Mouse (Mus musculus) midbrain, embryonic 12.5 days (tissue): ENCODE measurements at regions not wholly inside any gene's neighbourhood (a gene's known extent, or its start where the extent isn't known, plus 50 kb on each side); places are given as distances from the start of the nearest gene placed in this dataset.

Experiments used
- ATAC-seq: fragments of 200-750 bp; cut with Nextera tagmentation; 2 replicates; pipeline ENCODE4 v1.8.0; 2017; ENCODE audit warnings: low read depth, moderate TSS enrichment, moderate library complexity; ENCODE audit not compliant: low FRiP score
- H3K27ac ChIP-seq: fragments of 300-500 bp; sonication (generic); replicated peaks from 2 replicates; pipeline ENCODE4 v1.5.1; 2016; ENCODE audit warnings: mild to moderate bottlenecking
- H3K27me3 ChIP-seq: fragments of 300-500 bp; sonication (generic); 2 replicates; pipeline ENCODE4 v1.6.1; 2016; ENCODE audit warnings: mild to moderate bottlenecking
- H3K36me3 ChIP-seq: fragments of 300-500 bp; sonication (generic); 2 replicates; pipeline ENCODE4 v1.6.1; 2016
- H3K4me1 ChIP-seq: fragments of 300-500 bp; sonication (generic); 2 replicates; pipeline ENCODE4 v1.6.1; 2016
- H3K4me2 ChIP-seq: fragments of 300-500 bp; sonication (generic); replicated peaks from 2 replicates; pipeline ENCODE4 v1.6.1; 2016; ENCODE audit warnings: mild to moderate bottlenecking, moderate library complexity
- H3K4me3 ChIP-seq: fragments of 300-500 bp; sonication (generic); 2 replicates; pipeline ENCODE4 v1.5.1; 2016; ENCODE audit warnings: mild to moderate bottlenecking
- H3K9ac ChIP-seq: fragments of 300-500 bp; sonication (generic); replicated peaks from 2 replicates; pipeline ENCODE4 v1.6.1; 2016; ENCODE audit warnings: mild to moderate bottlenecking, moderate library complexity
- H3K9me3 ChIP-seq: fragments of 300-500 bp; sonication (generic); 2 replicates; pipeline ENCODE4 v1.6.1; 2016; ENCODE audit warnings: mild to moderate bottlenecking
- WGBS: fragments of 180-500 bp; shearing (Covaris S2); methylation state at CpG from one replicate; pipeline ENCODE4 v1.1.7; 2016; 5-methylcytosine and 5-hydroxymethylcytosine counted together

DNA sequence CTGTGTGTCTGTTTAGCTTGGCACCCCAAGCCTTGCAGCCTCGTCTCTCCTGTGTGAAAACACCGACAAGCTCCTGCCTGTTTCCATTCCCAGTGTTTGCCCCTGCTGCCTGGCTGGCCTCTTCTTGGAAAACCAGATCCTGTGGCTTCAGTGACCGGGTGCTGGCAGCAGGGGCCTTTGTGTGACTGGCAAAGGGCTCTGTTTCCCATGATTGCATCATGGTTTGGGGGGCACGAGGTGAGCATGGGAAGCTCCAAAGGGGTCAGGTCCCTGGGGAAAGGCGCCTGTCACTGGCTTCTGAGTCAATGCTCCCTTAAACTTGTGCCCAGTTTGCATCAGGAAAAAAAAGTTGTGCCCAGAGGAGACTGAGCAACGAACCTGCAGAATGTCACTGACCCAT is 175.3 kb downstream of the Gadd45g start:
- H3K4me2 ChIP-seq = no peak overlapping the region
- no peak overlapping the region for H3K27ac ChIP-seq
- H3K9me3 ChIP-seq = no peaks in the 10 kb centered on the region
- H3K9ac ChIP-seq = no peak overlapping the region
- H3K4me3 ChIP-seq = no peak overlapping the region
- ATAC-seq = no peak
- WGBS = 69% methylated on average over 6 of the region's 6 CpGs
- peaks cover 28% of the 10 kb centered on the region for H3K4me1 ChIP-seq
- H3K27me3 ChIP-seq = peaks cover 51% of the 10 kb centered on the region
- no peaks in the 10 kb centered on the region for H3K36me3 ChIP-seq

DNA sequence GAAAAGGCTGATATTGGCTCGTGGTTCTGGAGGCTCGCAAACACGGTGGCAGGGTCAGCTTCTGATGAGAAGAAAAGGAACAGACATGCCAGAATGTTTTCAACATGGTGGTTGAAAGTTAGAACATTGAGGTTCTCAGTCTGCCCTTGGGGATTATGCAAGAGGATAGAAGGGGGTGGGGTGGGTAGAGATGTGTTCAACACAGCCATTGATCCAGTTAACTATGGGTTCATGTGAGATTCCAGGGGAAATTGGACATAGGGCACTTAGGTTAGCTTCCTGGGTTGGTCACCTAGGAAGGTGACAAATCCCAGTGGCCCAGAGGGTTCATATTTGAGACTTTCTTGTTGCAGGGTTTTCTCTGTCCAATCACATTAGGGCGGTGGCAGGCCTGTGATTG is 176.1 kb downstream of the Gadd45g start:
- Histone ChIP-seq H3K4me1 (peaks cover 28% of the 10 kb centered on the region), H3K4me2 (no peak overlapping the region), H3K4me3 (no peak overlapping the region), H3K27me3 (peaks cover 45% of the 10 kb centered on the region), H3K9ac (no peak overlapping the region), H3K36me3 (no peaks in the 10 kb centered on the region), H3K27ac (no peak overlapping the region), H3K9me3 (no peaks in the 10 kb centered on the region)
- WGBS = 89% methylated on average over 4 of the region's 4 CpGs
- no peak for ATAC-seq

GRCm38 (mm10) chr13:52024349-52024748 is 177.9 kb downstream of the Gadd45g start:
- Histone ChIP-seq H3K27me3 (peaks cover 42% of the 10 kb centered on the region), H3K4me1 (peaks cover 28% of the 10 kb centered on the region), H3K9ac (no peak overlapping the region), H3K4me2 (no peak overlapping the region), H3K27ac (0 out of 2 replicates have a peak overlapping the region, but pooled peaks have one; percentile 15), H3K4me3 (no peak overlapping the region), H3K36me3 (no peaks in the 10 kb centered on the region), H3K9me3 (no peaks in the 10 kb centered on the region)
- WGBS = 51% methylated on average over 2 of the region's 2 CpGs
- no peak for ATAC-seq

DNA sequence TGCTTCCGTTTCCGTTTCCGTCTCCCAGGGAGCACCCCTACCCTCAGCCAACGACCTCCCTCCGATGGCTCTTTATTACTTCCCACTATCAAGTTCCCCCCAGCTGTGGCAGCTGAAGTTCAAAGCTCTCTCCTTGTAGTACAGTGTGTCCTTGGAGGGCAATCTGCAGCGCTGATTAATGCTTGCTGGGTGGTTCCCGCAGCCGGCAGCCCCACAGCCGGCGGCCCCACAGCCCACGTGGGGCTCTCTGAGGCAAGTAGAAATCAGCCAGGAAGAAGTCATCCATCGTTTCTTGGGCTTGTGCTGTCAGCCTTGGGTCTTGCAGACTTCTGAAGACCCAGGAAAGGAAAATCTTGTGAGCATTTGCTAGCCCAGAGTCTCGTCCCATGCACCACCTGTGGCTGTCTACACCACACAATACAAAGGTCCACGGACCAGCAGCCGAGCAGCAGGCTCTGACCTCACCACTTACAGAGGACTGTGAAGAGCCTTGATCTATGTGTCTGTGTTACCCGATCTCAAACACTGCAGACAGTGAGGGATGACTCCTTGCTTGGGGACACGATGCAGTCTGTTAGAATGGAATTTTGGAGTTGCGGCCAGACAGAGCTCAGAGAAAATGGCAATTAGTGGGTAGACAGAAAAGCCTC is 178.5 kb downstream of the Gadd45g start:
- ATAC-seq = no peak
- Histone ChIP-seq H3K9me3 (no peaks in the 10 kb centered on the region), H3K4me1 (peaks cover 28% of the 10 kb centered on the region), H3K4me2 (no peak overlapping the region), H3K9ac (no peak overlapping the region), H3K36me3 (no peaks in the 10 kb centered on the region), H3K4me3 (no peak overlapping the region), H3K27me3 (peaks cover 39% of the 10 kb centered on the region), H3K27ac (0 out of 2 replicates have a peak overlapping the region, but pooled peaks have one; percentile 15)
- 54% methylated on average over 18 of the region's 18 CpGs for WGBS

GRCm38 (mm10) chr13:52025482-52025848 is 179.0 kb downstream of the Gadd45g start:
- Histone ChIP-seq H3K4me3 (no peak overlapping the region), H3K36me3 (no peaks in the 10 kb centered on the region), H3K9me3 (no peaks in the 10 kb centered on the region), H3K4me2 (no peak overlapping the region), H3K9ac (no peak overlapping the region), H3K4me1 (peaks cover 28% of the 10 kb centered on the region), H3K27ac (no peak overlapping the region), H3K27me3 (peaks cover 35% of the 10 kb centered on the region)
- no peak for ATAC-seq
- 85% methylated on average over 5 of the region's 5 CpGs for WGBS

DNA sequence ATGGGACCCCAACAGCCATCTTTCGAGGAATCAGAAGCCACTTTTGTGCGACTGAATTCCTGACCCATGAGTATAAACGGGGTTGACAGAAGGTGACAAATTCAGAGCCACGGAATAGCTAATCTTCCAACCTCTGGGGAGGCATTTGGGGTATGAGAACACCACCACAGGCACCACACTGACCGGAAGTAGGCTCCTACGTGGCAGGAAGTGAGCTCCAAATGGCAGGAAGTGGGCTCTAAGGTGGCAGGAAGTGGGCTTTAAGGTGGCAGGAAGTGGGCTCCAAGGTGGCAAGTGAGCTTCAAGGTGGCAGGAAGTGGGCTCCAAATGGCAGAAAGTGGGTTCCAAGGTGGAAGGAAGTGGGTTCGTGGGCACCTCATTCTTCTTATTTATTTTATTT is 179.8 kb downstream of the Gadd45g start:
- no peak overlapping the region for H3K27ac ChIP-seq
- no peak overlapping the region for H3K9ac ChIP-seq
- peaks cover 35% of the 10 kb centered on the region for H3K27me3 ChIP-seq
- 89% methylated on average over 7 of the region's 7 CpGs for WGBS
- H3K4me3 ChIP-seq = no peak overlapping the region
- no peak overlapping the region for H3K4me2 ChIP-seq
- ATAC-seq = no peak
- H3K4me1 ChIP-seq = peaks cover 22% of the 10 kb centered on the region
- no peaks in the 10 kb centered on the region for H3K36me3 ChIP-seq
- no peaks in the 10 kb centered on the region for H3K9me3 ChIP-seq

GRCm38 (mm10) chr13:52029868-52030422 is 183.5 kb downstream of the Gadd45g start:
- no peak overlapping the region for H3K9ac ChIP-seq
- H3K27ac ChIP-seq = no peak overlapping the region
- WGBS = 62% methylated on average over 3 of the region's 3 CpGs
- peaks cover 21% of the 10 kb centered on the region for H3K27me3 ChIP-seq
- no peaks in the 10 kb centered on the region for H3K36me3 ChIP-seq
- no peak overlapping the region for H3K4me2 ChIP-seq
- H3K4me3 ChIP-seq = no peak overlapping the region
- ATAC-seq = no peak
- no peaks in the 10 kb centered on the region for H3K9me3 ChIP-seq
- H3K4me1 ChIP-seq = peaks cover 6% of the 10 kb centered on the region

DNA sequence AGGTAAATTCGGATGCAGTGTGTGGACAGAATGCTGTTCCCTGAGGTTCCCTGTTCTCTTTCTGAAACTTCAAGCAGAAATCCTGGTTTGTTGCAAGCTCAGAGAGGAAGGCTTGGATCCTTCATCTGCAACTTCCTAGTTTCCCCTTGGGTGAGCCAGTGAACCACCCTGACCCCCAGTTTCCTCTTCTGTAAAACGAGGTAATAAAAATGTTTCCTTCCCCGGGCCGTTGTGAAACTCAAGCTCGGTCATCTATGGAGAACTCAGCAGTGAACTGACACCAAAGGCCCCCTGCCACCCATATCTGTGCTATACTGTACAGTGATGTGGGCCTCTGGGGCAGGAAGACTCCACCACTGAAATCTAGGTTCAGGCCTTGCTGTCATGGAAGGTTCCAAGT is 185.0 kb downstream of the Gadd45g start:
- Histone ChIP-seq H3K27me3 (peaks cover 13% of the 10 kb centered on the region), H3K36me3 (no peaks in the 10 kb centered on the region), H3K9ac (no peak overlapping the region), H3K27ac (no peak overlapping the region), H3K4me2 (no peak overlapping the region), H3K4me3 (no peak overlapping the region), H3K9me3 (no peaks in the 10 kb centered on the region), H3K4me1 (peaks cover 3% of the 10 kb centered on the region; the same call in 1 of the 2 replicates)
- ATAC-seq = no peak
- WGBS = 86% methylated on average over 5 of the region's 5 CpGs

DNA sequence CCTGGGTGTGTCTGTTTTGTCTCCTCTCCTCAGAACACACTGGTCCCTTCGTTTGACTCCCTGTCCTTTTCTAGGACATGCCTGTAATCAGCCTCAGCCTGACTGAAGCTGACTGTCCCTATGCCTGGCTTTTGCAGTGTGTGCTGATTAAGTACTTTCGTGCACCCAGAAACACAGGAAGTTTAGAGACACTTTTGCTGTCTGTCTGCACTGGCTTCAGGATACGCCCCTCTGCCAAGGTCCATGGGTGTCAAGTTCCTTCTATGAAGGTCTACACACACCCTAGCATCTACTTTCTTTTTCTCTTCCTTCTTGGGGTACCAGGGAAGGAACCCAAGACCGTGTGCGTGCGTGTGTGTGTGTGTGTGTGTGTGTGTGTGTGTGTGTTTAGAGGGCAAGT is 189.3 kb downstream of the Gadd45g start:
- Histone ChIP-seq H3K27ac (no peak overlapping the region), H3K4me2 (no peak overlapping the region), H3K9me3 (no peaks in the 10 kb centered on the region), H3K4me3 (no peak overlapping the region), H3K9ac (no peak overlapping the region), H3K27me3 (peaks cover 7% of the 10 kb centered on the region), H3K4me1 (peaks cover 9% of the 10 kb centered on the region; the same call in 1 of the 2 replicates), H3K36me3 (no peaks in the 10 kb centered on the region)
- no peak for ATAC-seq
- 83% methylated on average over 6 of the region's 6 CpGs for WGBS

DNA sequence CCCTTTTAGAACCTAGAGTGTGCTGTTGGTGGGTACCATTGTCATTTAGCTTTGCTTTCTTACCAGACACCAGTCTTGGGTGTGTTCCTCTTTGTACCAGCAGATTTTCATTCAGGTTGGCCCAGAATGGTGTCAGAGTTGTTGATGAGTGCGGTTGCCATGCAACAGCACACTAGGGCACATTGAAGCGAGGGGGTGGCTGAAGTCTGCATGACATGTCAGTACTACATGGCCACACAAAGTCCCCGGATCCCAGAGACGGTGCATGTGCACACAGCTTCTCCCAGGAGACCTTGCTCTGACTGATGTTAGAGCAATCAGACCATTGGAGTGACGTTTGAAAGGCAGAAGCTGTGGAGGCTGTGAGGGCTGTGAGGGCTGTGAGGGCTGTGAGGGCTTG is 189.9 kb downstream of the Gadd45g start:
- no peak overlapping the region for H3K9ac ChIP-seq
- 59% methylated on average over 5 of the region's 5 CpGs for WGBS

DNA sequence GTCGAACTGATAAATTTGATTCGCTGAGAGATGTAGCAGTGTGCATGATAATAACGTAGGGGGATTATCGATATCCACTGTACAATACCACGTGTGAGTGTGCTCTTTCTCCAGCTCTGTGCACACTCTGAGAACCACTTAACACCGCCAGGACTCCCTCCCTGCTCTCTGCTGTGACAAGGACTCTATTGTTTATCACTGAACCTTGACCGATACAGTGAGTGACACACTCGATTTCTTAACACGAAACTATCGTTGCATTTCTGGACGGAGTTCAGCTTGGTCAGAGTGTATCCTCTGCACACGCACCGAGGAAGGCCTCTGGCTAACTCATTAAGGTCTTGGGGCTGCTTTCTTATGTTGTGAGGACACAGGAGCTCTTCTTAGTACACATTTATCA is 190.7 kb downstream of the Gadd45g start:
- H3K9ac ChIP-seq = no peak overlapping the region
- no peaks in the 10 kb centered on the region for H3K36me3 ChIP-seq
- WGBS = 76% methylated on average over 13 of the region's 13 CpGs
- H3K27ac ChIP-seq = no peak overlapping the region
- H3K4me2 ChIP-seq = no peak overlapping the region
- no peak overlapping the region for H3K4me3 ChIP-seq
- peaks cover 7% of the 10 kb centered on the region for H3K27me3 ChIP-seq
- ATAC-seq = no peak
- H3K9me3 ChIP-seq = no peaks in the 10 kb centered on the region
- peaks cover 9% of the 10 kb centered on the region; the same call in 1 of the 2 replicates for H3K4me1 ChIP-seq

More for the DNA sequence above, 189.9 kb downstream of the Gadd45g start:
- ATAC-seq = no peak
- Histone ChIP-seq H3K9me3 (no peaks in the 10 kb centered on the region), H3K27me3 (peaks cover 7% of the 10 kb centered on the region), H3K4me2 (no peak overlapping the region), H3K27ac (no peak overlapping the region), H3K4me3 (no peak overlapping the region), H3K36me3 (no peaks in the 10 kb centered on the region), H3K4me1 (peaks cover 9% of the 10 kb centered on the region; the same call in 1 of the 2 replicates)

DNA sequence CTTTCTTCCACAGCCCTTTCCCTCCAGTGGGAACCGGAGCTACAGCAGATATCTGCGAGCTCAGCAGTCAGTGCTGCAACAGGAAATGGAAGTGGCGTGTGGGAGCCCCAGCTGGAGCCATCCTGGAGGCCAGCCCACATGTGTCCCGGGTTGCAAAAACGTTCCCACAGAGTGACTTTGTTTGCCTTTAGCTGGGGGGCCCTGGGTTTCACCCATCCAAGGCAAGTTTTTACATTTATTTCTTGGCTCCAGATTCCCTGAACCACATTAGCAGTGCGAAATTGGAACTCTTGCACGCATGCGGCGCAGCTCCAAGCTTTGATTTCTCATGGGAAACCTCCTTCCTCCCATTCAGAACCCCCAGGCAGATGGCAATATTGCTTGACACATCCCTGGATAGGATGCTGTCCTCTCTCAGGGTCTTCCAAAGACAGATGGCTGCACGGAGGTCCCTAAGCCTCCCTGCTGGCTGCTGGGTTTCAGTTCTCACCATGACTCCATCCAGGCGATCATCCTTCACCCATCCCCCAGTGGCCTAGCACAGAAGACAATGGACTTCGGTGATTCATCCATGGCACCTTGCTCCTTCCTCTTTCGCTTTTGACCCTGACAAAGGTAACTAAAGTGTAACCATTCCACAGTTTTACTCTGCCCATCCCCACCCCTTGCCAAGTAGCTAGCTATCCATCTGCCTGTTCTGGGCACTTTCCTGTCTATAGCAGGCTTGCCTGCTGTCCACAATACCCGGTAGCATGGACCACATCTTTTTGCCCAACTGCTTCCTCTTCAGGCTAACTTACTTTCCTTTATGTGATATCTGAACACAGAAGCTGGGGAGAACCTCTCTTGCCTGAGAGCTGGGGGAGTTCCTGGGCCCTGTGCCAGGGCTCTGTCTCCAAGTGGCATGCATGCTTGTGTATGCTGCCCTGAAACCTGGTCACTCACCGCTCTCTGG is 195.3 kb downstream of the Gadd45g start:
- H3K27ac ChIP-seq = no peak overlapping the region
- WGBS = 72% methylated on average over 15 of the region's 15 CpGs
- H3K4me1 ChIP-seq = peaks cover 9% of the 10 kb centered on the region
- no peak overlapping the region for H3K4me3 ChIP-seq
- ATAC-seq = no peak
- H3K4me2 ChIP-seq = no peak overlapping the region
- H3K9me3 ChIP-seq = no peaks in the 10 kb centered on the region
- no peaks in the 10 kb centered on the region for H3K36me3 ChIP-seq
- peaks cover 3% of the 10 kb centered on the region; the same call in 1 of the 2 replicates for H3K27me3 ChIP-seq
- H3K9ac ChIP-seq = no peak overlapping the region
